In the genomic region with DNA sequence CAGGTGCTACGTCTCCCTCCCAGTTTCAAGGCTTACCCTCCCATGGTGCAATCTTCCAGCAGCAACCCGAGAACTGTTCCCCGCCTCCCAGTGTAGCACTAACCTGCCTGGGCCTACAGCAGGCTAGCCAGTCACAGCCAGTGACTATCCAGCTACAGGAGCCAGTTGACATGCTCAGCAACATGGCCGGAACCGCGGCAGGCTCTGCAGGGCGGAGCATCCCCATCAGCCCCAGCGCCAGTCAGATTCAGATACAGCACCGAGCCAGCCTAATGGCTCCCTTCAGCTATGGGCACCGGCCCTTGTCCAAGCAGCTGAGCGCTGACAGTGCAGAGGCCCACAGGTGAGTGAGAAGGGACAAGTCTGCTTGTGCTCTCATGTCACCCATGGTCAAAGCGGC, we compare ENCODE assay signal across 38 mouse cellular contexts. TPM values are rescaled to one million over a fixed set of nuclear protein-coding genes. Genes with fewer than 3 reads are reported as not detected.
"Had no signal": no experiment of that assay in that cellular context is flagged by ENCODE, and none has a peak within 500 bp of the region (broad histone marks: within the 10 kb centered on the region; RNA-seq: fewer than 3 reads in every experiment).

No protein-coding gene starts in this region.

- H3K4me1 ChIP-seq: hindbrain, embryonic 12.5 days had no signal

- H3K4me3 ChIP-seq: gastrocnemius, adult 2 months; heart, adult 2 months; heart, embryonic 13.5 days; heart, embryonic 15.5 days; hindbrain, embryonic 10.5 days; hindbrain, embryonic 12.5 days; intestine, embryonic 15.5 days; layer of hippocampus, adult 2 months; left cerebral cortex, adult 2 months; limb, embryonic 10.5 days; limb, embryonic 12.5 days; liver, embryonic 13.5 days; liver, embryonic 15.5 days had no signal

- H3K9ac ChIP-seq: heart, embryonic 13.5 days; heart, embryonic 15.5 days; hindbrain, embryonic 12.5 days; hindbrain, embryonic 14.5 days; intestine, embryonic 15.5 days; limb, embryonic 12.5 days; liver, embryonic 13.5 days; liver, embryonic 15.5 days had no signal

- H3K27ac ChIP-seq: gastrocnemius, adult 2 months; heart, adult 2 months; heart, embryonic 13.5 days; heart, embryonic 15.5 days; hindbrain, embryonic 10.5 days; hindbrain, embryonic 12.5 days; hindbrain, embryonic 14.5 days; intestine, embryonic 15.5 days; layer of hippocampus, adult 2 months; left cerebral cortex, adult 2 months; limb, embryonic 10.5 days; limb, embryonic 12.5 days; liver, embryonic 13.5 days; liver, embryonic 15.5 days had no signal

- H3K27me3 ChIP-seq: heart, embryonic 13.5 days; heart, embryonic 15.5 days; hindbrain, embryonic 12.5 days; intestine, embryonic 15.5 days; limb, embryonic 12.5 days; liver, embryonic 13.5 days; liver, embryonic 15.5 days had no signal

- H3K4me2 ChIP-seq: heart, embryonic 11.5 days; heart, embryonic 13.5 days; heart, embryonic 15.5 days; hindbrain, embryonic 12.5 days; hindbrain, embryonic 14.5 days; intestine, embryonic 15.5 days; limb, embryonic 12.5 days; liver, embryonic 11.5 days; liver, embryonic 13.5 days; liver, embryonic 15.5 days had no signal

- H3K9me3 ChIP-seq: heart, embryonic 13.5 days; heart, embryonic 15.5 days; hindbrain, embryonic 10.5 days; hindbrain, embryonic 12.5 days; intestine, embryonic 15.5 days; limb, embryonic 10.5 days; limb, embryonic 12.5 days; liver, embryonic 13.5 days; liver, embryonic 15.5 days had no signal

- DNase-seq: gastrocnemius, adult 2 months; gastrocnemius, postnatal 10 days; gastrocnemius, postnatal 25 days; heart, adult 2 months; heart, postnatal 4 days; kidney, adult 18-20 months; kidney, adult 8-10 months; kidney, postnatal 10 days; kidney, postnatal 4 days; liver; liver, embryonic 13.5 days had no signal

- ATAC-seq: hindbrain, embryonic 16.5 days; inflammation-experienced regulatory T-cells, adult 6 months; intestine, embryonic 15.5 days; intestine, postnatal 0 days had no signal

RNA-seq across cellular contexts. Expression of a gene that starts 17.9 kb away (rescaled TPM):
- total RNA-seq: gastrocnemius, adult 2 months; gastrocnemius, postnatal 25 days; granulocyte monocyte progenitor cell, adult 5-6 weeks; heart, adult 2 months; heart, postnatal 25 days; layer of hippocampus, adult 2 months; left cerebral cortex, adult 2 months had no signal
- polyA plus RNA-seq: inflammation-experienced regulatory T-cells, adult 6 months had no signal

RNA-seq across cellular contexts. Expression of a gene that starts 25.0 kb away (rescaled TPM):
- total RNA-seq: gastrocnemius, adult 2 months; gastrocnemius, postnatal 10 days; gastrocnemius, postnatal 4 days; granulocyte monocyte progenitor cell, adult 5-6 weeks; heart, adult 2 months; heart, postnatal 25 days; heart, postnatal 4 days; layer of hippocampus, postnatal 10 days had no signal
- polyA plus RNA-seq: heart, embryonic 11.5 days; heart, embryonic 13.5 days; heart, embryonic 15.5 days; heart, postnatal 0 days; hindbrain, embryonic 10.5 days; hindbrain, embryonic 12.5 days; hindbrain, embryonic 14.5 days; hindbrain, embryonic 16.5 days; inflammation-experienced regulatory T-cells, adult 6 months; kidney, embryonic 14.5 days; limb, embryonic 10.5 days; limb, embryonic 12.5 days; limb, embryonic 14.5 days had no signal

RNA-seq across cellular contexts. Expression of a gene that starts 30.0 kb away (rescaled TPM):
- total RNA-seq: gastrocnemius, adult 2 months; gastrocnemius, postnatal 10 days; gastrocnemius, postnatal 25 days; granulocyte monocyte progenitor cell, adult 5-6 weeks; heart, adult 2 months; heart, postnatal 25 days; heart, postnatal 4 days; layer of hippocampus, adult 2 months; layer of hippocampus, postnatal 10 days; layer of hippocampus, postnatal 25 days; left cerebral cortex, adult 2 months; left cerebral cortex, postnatal 14 days; left cerebral cortex, postnatal 36 days had no signal
- polyA plus RNA-seq: heart, embryonic 11.5 days; heart, embryonic 13.5 days; heart, postnatal 0 days; hindbrain, embryonic 10.5 days; hindbrain, embryonic 12.5 days; hindbrain, embryonic 14.5 days; hindbrain, embryonic 16.5 days; inflammation-experienced regulatory T-cells, adult 6 months; kidney, embryonic 14.5 days; limb, embryonic 10.5 days; limb, embryonic 12.5 days; liver, embryonic 11.5 days had no signal

RNA-seq across cellular contexts. Expression of a gene that starts 58.0 kb away (rescaled TPM):
- total RNA-seq: gastrocnemius, adult 2 months; gastrocnemius, postnatal 10 days; gastrocnemius, postnatal 25 days; granulocyte monocyte progenitor cell, adult 5-6 weeks; heart, adult 2 months; heart, postnatal 25 days; heart, postnatal 4 days; layer of hippocampus, adult 2 months; layer of hippocampus, postnatal 10 days; layer of hippocampus, postnatal 25 days; left cerebral cortex, adult 2 months; left cerebral cortex, postnatal 14 days; left cerebral cortex, postnatal 36 days had no signal
- polyA plus RNA-seq: heart, adult 2 months; heart, embryonic 11.5 days; heart, embryonic 13.5 days; heart, embryonic 15.5 days; heart, postnatal 0 days; hindbrain, embryonic 14.5 days; hindbrain, embryonic 16.5 days; inflammation-experienced regulatory T-cells, adult 6 months; kidney, embryonic 14.5 days; kidney, embryonic 16.5 days; limb, embryonic 14.5 days had no signal
